Mouse (Mus musculus) lung, embryonic 15.5 days (tissue): ENCODE results near the gene Ankrd40. TPM values are rescaled to one million over a fixed set of nuclear protein-coding genes. Genes with fewer than 3 reads are reported as not detected.

Source experiments
- ATAC-seq: fragments of 200-750 bp; cut with Nextera tagmentation; 2 replicates; pipeline ENCODE4 v1.8.0; 2017; ENCODE audit warnings: moderate number of reproducible peaks, borderline replicate concordance; ENCODE audit not compliant: low FRiP score, low TSS enrichment; ENCODE audit errors: extremely low read depth
- H3K27ac ChIP-seq: fragments of 300-500 bp; sonication (generic); 2 replicates; pipeline ENCODE4 v1.5.1; 2015; ENCODE audit warnings: moderate library complexity, mild to moderate bottlenecking, inconsistent platforms
- H3K27me3 ChIP-seq: fragments of 300-500 bp; sonication (generic); 2 replicates; pipeline ENCODE4 v1.6.1; 2015; ENCODE audit warnings: inconsistent platforms
- H3K36me3 ChIP-seq: fragments of 300-500 bp; sonication (generic); 2 replicates; pipeline ENCODE4 v1.6.1; 2015; ENCODE audit warnings: inconsistent platforms
- H3K4me1 ChIP-seq: fragments of 300-500 bp; sonication (generic); 2 replicates; pipeline ENCODE4 v1.6.1; 2015; ENCODE audit warnings: inconsistent platforms
- H3K4me2 ChIP-seq: fragments of 300-500 bp; sonication (generic); 2 replicates; pipeline ENCODE4 v1.6.1; 2015; ENCODE audit warnings: inconsistent platforms, mild to moderate bottlenecking, moderate library complexity
- H3K4me3 ChIP-seq: fragments of 300-500 bp; sonication (generic); 2 replicates; pipeline ENCODE4 v1.5.1; 2015; ENCODE audit warnings: mild to moderate bottlenecking, inconsistent platforms
- H3K9ac ChIP-seq: fragments of 300-500 bp; sonication (generic); 2 replicates; pipeline ENCODE4 v1.6.1; 2015; ENCODE audit warnings: inconsistent platforms
- H3K9me3 ChIP-seq: fragments of 300-500 bp; sonication (generic); 2 replicates; pipeline ENCODE4 v1.6.1; 2016; ENCODE audit warnings: inconsistent platforms
- WGBS: fragments of 180-500 bp; shearing (Covaris S2); methylation state at CpG from one replicate; pipeline ENCODE4 v1.1.7; 2015; 5-methylcytosine and 5-hydroxymethylcytosine counted together
- polyA plus RNA-seq: library from polyadenylated mRNA; unstranded; fragments of >200 nt; fragmentation: Nextera tagmentation; extraction: Ambion mirVana; gene quantifications from 2 replicates; pipeline ENCODE4 v1.2.1, GENCODE M21; 2015

Gene Ankrd40
- polyA plus RNA-seq, 1 experiment from 2014 or later, result 25.5 TPM

- WGBS, result 90% methylated on average over 5 of the region's 5 CpGs
- no peaks in the 10 kb centered on the region for H3K27me3 ChIP-seq
Observed at GRCm38 (mm10) chr11:94362101-94362500, 34.3 kb downstream of the Ankrd40 start.

GRCm38 (mm10) chr11:94363690-94364089, 35.9 kb downstream of the Ankrd40 start:
- no peaks in the 10 kb centered on the region for H3K36me3 ChIP-seq
- no peak overlapping the region for H3K4me3 ChIP-seq
- H3K9me3 ChIP-seq, result no peaks in the 10 kb centered on the region
- WGBS, result 43% methylated on average over 7 of the region's 7 CpGs
- no peaks in the 10 kb centered on the region for H3K27me3 ChIP-seq
- H3K4me1 ChIP-seq, result peaks cover 20% of the 10 kb centered on the region
- no peak overlapping the region for H3K9ac ChIP-seq
- peak; percentile 31; the same call in 1 of the 2 replicates for ATAC-seq
- H3K4me2 ChIP-seq, result no peak overlapping the region
- H3K27ac ChIP-seq, result no peak overlapping the region

More at GRCm38 (mm10) chr11:94362101-94362500, 34.3 kb downstream of the Ankrd40 start:
- no peak for ATAC-seq
- no peaks in the 10 kb centered on the region for H3K36me3 ChIP-seq
- H3K9me3 ChIP-seq, result no peaks in the 10 kb centered on the region
- H3K4me1 ChIP-seq, result peaks cover 20% of the 10 kb centered on the region
- H3K27ac ChIP-seq, result no peak overlapping the region
- no peak overlapping the region for H3K4me3 ChIP-seq
- H3K4me2 ChIP-seq, result no peak overlapping the region
- H3K9ac ChIP-seq, result no peak overlapping the region

GRCm38 (mm10) chr11:94365340-94365739, 37.5 kb downstream of the Ankrd40 start:
- Histone ChIP-seq H3K27ac (no peak overlapping the region), H3K27me3 (no peaks in the 10 kb centered on the region), H3K4me2 (no peak overlapping the region), H3K36me3 (no peaks in the 10 kb centered on the region), H3K4me3 (no peak overlapping the region), H3K4me1 (peaks cover 20% of the 10 kb centered on the region), H3K9me3 (no peaks in the 10 kb centered on the region), H3K9ac (no peak overlapping the region)
- ATAC-seq, result no peak
- WGBS, result 35% methylated on average over 3 of the region's 3 CpGs

- H3K27ac ChIP-seq, result no peak overlapping the region
- no peak overlapping the region for H3K4me2 ChIP-seq
- H3K36me3 ChIP-seq, result no peaks in the 10 kb centered on the region
- no peak overlapping the region for H3K4me3 ChIP-seq
- peaks cover 6% of the 10 kb centered on the region for H3K4me1 ChIP-seq
- H3K9ac ChIP-seq, result no peak overlapping the region
- H3K9me3 ChIP-seq, result no peaks in the 10 kb centered on the region
- WGBS, result 67% methylated on average over 6 of the region's 6 CpGs
- ATAC-seq, result no peak
- no peaks in the 10 kb centered on the region for H3K27me3 ChIP-seq
Observed at GRCm38 (mm10) chr11:94369981-94370380, 42.2 kb downstream of the Ankrd40 start.

GRCm38 (mm10) chr11:94370809-94371208, 43.0 kb downstream of the Ankrd40 start:
- WGBS, result 8% methylated on average over 5 of the region's 5 CpGs
- Histone ChIP-seq H3K27ac (no peak overlapping the region), H3K9me3 (no peaks in the 10 kb centered on the region), H3K4me1 (no peaks in the 10 kb centered on the region), H3K9ac (no peak overlapping the region), H3K27me3 (no peaks in the 10 kb centered on the region), H3K36me3 (no peaks in the 10 kb centered on the region), H3K4me3 (no peak overlapping the region), H3K4me2 (no peak overlapping the region)
- ATAC-seq, result no peak

- no peaks in the 10 kb centered on the region for H3K36me3 ChIP-seq
- H3K4me3 ChIP-seq, result no peak overlapping the region
- no peak overlapping the region for H3K4me2 ChIP-seq
- no peaks in the 10 kb centered on the region for H3K9me3 ChIP-seq
- H3K27me3 ChIP-seq, result no peaks in the 10 kb centered on the region
- 78% methylated on average over 13 of the region's 13 CpGs for WGBS
- no peaks in the 10 kb centered on the region for H3K4me1 ChIP-seq
- H3K27ac ChIP-seq, result no peak overlapping the region
- ATAC-seq, result no peak
- no peak overlapping the region for H3K9ac ChIP-seq
Observed at GRCm38 (mm10) chr11:94374276-94374948, 46.6 kb downstream of the Ankrd40 start.

- H3K4me2 ChIP-seq, result no peak overlapping the region
- no peaks in the 10 kb centered on the region for H3K36me3 ChIP-seq
- H3K9ac ChIP-seq, result no peak overlapping the region
- no peak for ATAC-seq
- H3K27me3 ChIP-seq, result no peaks in the 10 kb centered on the region
- no peaks in the 10 kb centered on the region for H3K4me1 ChIP-seq
- H3K27ac ChIP-seq, result no peak overlapping the region
- H3K4me3 ChIP-seq, result no peak overlapping the region
- no peaks in the 10 kb centered on the region for H3K9me3 ChIP-seq
- 36% methylated on average over 2 of the region's 2 CpGs for WGBS
Observed at GRCm38 (mm10) chr11:94379061-94379460, 51.3 kb downstream of the Ankrd40 start.

- H3K36me3 ChIP-seq, result no peaks in the 10 kb centered on the region
- H3K4me3 ChIP-seq, result no peak overlapping the region
- H3K4me2 ChIP-seq, result no peak overlapping the region
- WGBS, result 62% methylated on average over 8 of the region's 8 CpGs
- H3K27me3 ChIP-seq, result no peaks in the 10 kb centered on the region
- H3K9me3 ChIP-seq, result no peaks in the 10 kb centered on the region
- H3K27ac ChIP-seq, result no peak overlapping the region
- no peaks in the 10 kb centered on the region for H3K4me1 ChIP-seq
- no peak overlapping the region for H3K9ac ChIP-seq
- no peak for ATAC-seq
Observed at GRCm38 (mm10) chr11:94379736-94380135, 51.9 kb downstream of the Ankrd40 start.

- no peak overlapping the region for H3K4me3 ChIP-seq
- ATAC-seq, result peak; percentile 53
- peak overlapping the region; percentile 48 for H3K27ac ChIP-seq
Observed at GRCm38 (mm10) chr11:94385977-94386771, 58.4 kb downstream of the Ankrd40 start.

GRCm38 (mm10) chr11:94387756-94388155, 60.0 kb downstream of the Ankrd40 start:
- no peak overlapping the region for H3K9ac ChIP-seq
- H3K4me1 ChIP-seq, result peaks cover 22% of the 10 kb centered on the region
- no peak overlapping the region for H3K27ac ChIP-seq
- no peak overlapping the region for H3K4me3 ChIP-seq
- no peak overlapping the region for H3K4me2 ChIP-seq
- WGBS, result 65% methylated on average over 4 of the region's 4 CpGs
- no peaks in the 10 kb centered on the region for H3K9me3 ChIP-seq
- ATAC-seq, result no peak
- H3K27me3 ChIP-seq, result peaks cover 6% of the 10 kb centered on the region; the same call in 1 of the 2 replicates
- H3K36me3 ChIP-seq, result no peaks in the 10 kb centered on the region

More at GRCm38 (mm10) chr11:94385977-94386771, 58.4 kb downstream of the Ankrd40 start:
- Histone ChIP-seq H3K4me1 (peaks cover 18% of the 10 kb centered on the region), H3K36me3 (no peaks in the 10 kb centered on the region), H3K9me3 (no peaks in the 10 kb centered on the region), H3K27me3 (no peaks in the 10 kb centered on the region; the same call in 1 of the 2 replicates), H3K9ac (no peak overlapping the region), H3K4me2 (peak overlapping the region; percentile 39)
- WGBS, result 9% methylated on average over 12 of the region's 12 CpGs

GRCm38 (mm10) chr11:94389021-94389420, 61.2 kb downstream of the Ankrd40 start:
- no peaks in the 10 kb centered on the region for H3K36me3 ChIP-seq
- no peak for ATAC-seq
- H3K27ac ChIP-seq, result no peak overlapping the region
- peaks cover 22% of the 10 kb centered on the region for H3K4me1 ChIP-seq
- no peak overlapping the region for H3K4me3 ChIP-seq
- no peak overlapping the region for H3K4me2 ChIP-seq
- WGBS, result 63% methylated on average over 4 of the region's 4 CpGs
- H3K9me3 ChIP-seq, result no peaks in the 10 kb centered on the region
- no peak overlapping the region for H3K9ac ChIP-seq
- peaks cover 6% of the 10 kb centered on the region; the same call in 1 of the 2 replicates for H3K27me3 ChIP-seq
